8 mouse cellular contexts compared by ENCODE assay signal in the genomic region with DNA sequence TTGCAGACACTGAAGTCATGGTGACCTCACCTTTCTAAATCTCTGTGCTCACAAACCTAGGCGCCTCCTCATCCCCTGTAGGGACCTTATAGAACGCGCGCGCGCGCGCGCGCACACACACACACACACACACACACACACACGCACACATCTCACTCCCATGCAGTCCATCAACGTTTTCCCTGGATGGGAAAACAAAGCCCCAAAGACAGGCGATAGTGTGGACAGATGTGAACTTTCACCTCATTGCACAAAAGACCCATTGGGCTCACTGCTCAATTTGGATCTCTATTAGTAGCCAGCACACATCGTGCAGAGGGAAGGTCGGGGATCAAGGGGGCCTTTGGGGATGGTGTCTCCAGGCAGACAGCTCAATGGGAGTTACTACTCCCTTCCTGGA. TPM values are rescaled to one million over a fixed set of nuclear protein-coding genes. Genes with fewer than 3 reads are reported as not detected.
A peak's percentile ranks its signal among the peaks of the same experiment; 100 is the strongest.
DNase-seq lines count a peak whose midpoint lies in the region; TF ChIP-seq lines count a peak whose summit lies in the region.

No protein-coding gene starts in this region.

- no peak overlapping the region for H3K27ac ChIP-seq in cerebellum, adult 2 months (ENCODE audit: insufficient read depth, low read length)
- H3K27ac ChIP-seq in hindbrain, embryonic 10.5 days, result peak overlapping the region; percentile 93

- no peak for TF ChIP-seq POLR2A in cerebellum, adult 2 months (IDR thresholded peaks at IDR 0.05; ENCODE audit: borderline replicate concordance, insufficient read depth, low read length)

- peak; percentile 25 to 35 for DNase-seq in cerebellum, adult 2 months
- no peak for DNase-seq in cerebellum, adult 8-10 months
- peak; percentile 19 to 33 for DNase-seq in cerebellum, postnatal 36 days
- peak; percentile 80 for DNase-seq in hindbrain, embryonic 10.5 days (ENCODE audit: low spot score)
- DNase-seq in lung, postnatal 36 days, result peak; percentile 28
- no peak for DNase-seq in urinary bladder, adult 18-20 months (ENCODE audit: low spot score in 2 of 2)
- no peak for DNase-seq in urinary bladder, adult 2 months (ENCODE audit: low spot score)
- DNase-seq in layer of hippocampus, adult 9-11 months, result no peak

- TF ChIP-seq CTCF in cerebellum, adult 2 months (IDR thresholded peaks at IDR 0.05; ENCODE audit: borderline replicate concordance, insufficient read depth, low read depth, low read length), result no peak

- no peaks in the 10 kb centered on the region for H3K27me3 ChIP-seq in cerebellum, adult 2 months (ENCODE audit: control insufficient read depth, insufficient read depth, low read length)
- H3K27me3 ChIP-seq in hindbrain, embryonic 10.5 days (ENCODE audit: insufficient read depth, poor library complexity, severe bottlenecking), result peaks cover 54% of the 10 kb centered on the region

- no peaks in the 10 kb centered on the region for H3K9me3 ChIP-seq in hindbrain, embryonic 10.5 days

- H3K4me1 ChIP-seq in cerebellum, adult 2 months (ENCODE audit: control insufficient read depth, insufficient read depth, low read length), result no peaks in the 10 kb centered on the region; the same call in 1 of the 2 replicates
- peaks cover 57% of the 10 kb centered on the region for H3K4me1 ChIP-seq in hindbrain, embryonic 10.5 days (replicated peaks)

- H3K36me3 ChIP-seq in hindbrain, embryonic 10.5 days, result no peaks in the 10 kb centered on the region

- 56% methylated on average over 15 of the region's 15 CpGs for WGBS in cerebellum, adult 2 months
- WGBS in hindbrain, embryonic 10.5 days, result under 1% methylated on average over 15 of the region's 15 CpGs

- H3K4me3 ChIP-seq in cerebellum, adult 2 months (replicated peaks; ENCODE audit: insufficient read depth, low read depth, low read length), result no peak overlapping the region
- H3K4me3 ChIP-seq in hindbrain, embryonic 10.5 days, result peak overlapping the region; percentile 62

RNA-seq across cellular contexts. Expression of gene Amotl2, which starts 25.6 kb away (rescaled TPM):
- polyA plus RNA-seq in cerebellum, adult 2 months (2012; rRNA removed), result 23.1 and 24.4 TPM in 2 replicates
- 67.6 and 70.1 TPM in 2 replicates for polyA plus RNA-seq in hindbrain, embryonic 10.5 days (2016; fragmentation: Nextera tagmentation; extraction: Ambion mirVana)
- 51.0 and 52.2 TPM in 2 replicates for polyA plus RNA-seq in urinary bladder, adult 2 months (2012; rRNA removed)

Comparison
In these comparisons a context has a peak if more than half of its experiments do, and no peak if none do; other contexts are left out.
1. DNase-seq: peak in cerebellum, adult 2 months (2 of 2), cerebellum, postnatal 36 days (2 of 2), hindbrain, embryonic 10.5 days (single experiment) and lung, postnatal 36 days (single experiment); none in cerebellum, adult 8-10 months (single experiment), urinary bladder, adult 18-20 months (0 of 2), urinary bladder, adult 2 months (single experiment) and layer of hippocampus, adult 9-11 months (single experiment).